In the genomic region with DNA sequence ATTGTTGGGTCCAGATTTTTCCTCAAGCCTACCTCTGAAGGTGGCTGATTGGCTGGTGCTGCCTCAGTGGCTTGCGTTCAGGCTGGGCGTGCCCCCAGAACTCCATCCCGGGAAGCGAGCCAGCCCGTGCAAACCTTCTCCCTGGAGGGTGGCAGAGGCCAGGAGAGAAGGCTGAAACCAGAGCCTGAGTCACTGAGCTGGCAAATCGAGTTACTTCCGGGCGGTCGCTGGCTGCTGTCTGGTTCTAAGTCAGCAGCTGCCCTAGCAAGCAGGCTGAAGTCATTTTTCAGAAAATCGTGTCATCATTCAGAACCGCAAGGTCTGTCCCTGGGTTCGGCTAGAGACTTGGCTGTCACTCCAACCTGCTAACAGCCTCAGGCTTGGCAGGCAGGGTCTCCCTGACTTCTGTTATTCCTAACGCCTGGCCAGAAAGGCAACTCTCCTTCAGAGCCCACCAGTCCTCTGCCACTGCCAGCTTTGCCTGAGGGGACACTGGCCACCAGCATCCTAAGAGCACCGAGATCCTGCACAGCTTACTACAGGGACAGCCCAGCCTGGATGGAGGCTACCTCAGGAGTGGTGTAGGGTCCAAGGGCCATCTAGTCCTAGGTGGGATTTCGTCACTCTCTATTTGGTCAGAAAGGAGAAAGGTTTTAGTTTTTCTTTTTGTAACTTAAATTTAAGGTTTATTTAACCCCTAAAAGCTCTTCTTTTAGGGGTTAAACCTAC, we compare ENCODE assay signal across 9 mouse cellular contexts. TPM values are rescaled to one million over a fixed set of nuclear protein-coding genes. Genes with fewer than 3 reads are reported as not detected.
A peak's percentile ranks its signal among the peaks of the same experiment; 100 is the strongest.
DNase-seq lines count a peak whose midpoint lies in the region; ATAC-seq and TF ChIP-seq lines count a peak whose summit lies in the region.
"Had no signal": no experiment of that assay in that cellular context is flagged by ENCODE, and none has a peak within 500 bp of the region (broad histone marks: within the 10 kb centered on the region; RNA-seq: fewer than 3 reads in every experiment).

No protein-coding gene starts in this region.

- intact Hi-C loops in gastrocnemius, adult 2 months (cut with DNase I) = no loop called here

- H3K27me3 ChIP-seq in hindbrain, embryonic 10.5 days (ENCODE audit: insufficient read depth, poor library complexity, severe bottlenecking) = peaks cover 11% of the 10 kb centered on the region; the same call in 1 of the 2 replicates
- H3K27me3 ChIP-seq in hindbrain, embryonic 11.5 days (ENCODE audit: control insufficient read depth, insufficient read depth, low read length) = no peaks in the 10 kb centered on the region
- H3K27me3 ChIP-seq: stomach, embryonic 15.5 days had no signal

- H3K9ac ChIP-seq in hindbrain, embryonic 11.5 days (ENCODE audit: low read depth, low read length) = no peak overlapping the region
- H3K9ac ChIP-seq: stomach, embryonic 15.5 days had no signal

- H3K36me3 ChIP-seq in hindbrain, embryonic 10.5 days = no peaks in the 10 kb centered on the region
- H3K36me3 ChIP-seq in hindbrain, embryonic 11.5 days (ENCODE audit: control insufficient read depth, insufficient read depth, low read length) = no peaks in the 10 kb centered on the region
- H3K36me3 ChIP-seq: stomach, embryonic 15.5 days had no signal

- no peaks in the 10 kb centered on the region for H3K9me3 ChIP-seq in hindbrain, embryonic 10.5 days
- H3K9me3 ChIP-seq in hindbrain, embryonic 11.5 days (ENCODE audit: control insufficient read depth, low read length) = no peaks in the 10 kb centered on the region
- H3K9me3 ChIP-seq: stomach, embryonic 15.5 days had no signal

- H3K4me3 ChIP-seq in hindbrain, embryonic 10.5 days = no peak overlapping the region
- no peak overlapping the region for H3K4me3 ChIP-seq in hindbrain, embryonic 11.5 days (ENCODE audit: low read depth, low read length)
- no peak overlapping the region for H3K4me3 ChIP-seq in gastrocnemius, adult 2 months
- H3K4me3 ChIP-seq: stomach, embryonic 15.5 days had no signal

- H3K27ac ChIP-seq in hindbrain, embryonic 10.5 days = peak overlapping the region; percentile 29; the same call in 1 of the 2 replicates
- no peak overlapping the region for H3K27ac ChIP-seq in hindbrain, embryonic 11.5 days (ENCODE audit: low read depth, low read length)
- peak overlapping the region; percentile 79 for H3K27ac ChIP-seq in gastrocnemius, adult 2 months
- H3K27ac ChIP-seq: stomach, embryonic 15.5 days had no signal

- H3K4me1 ChIP-seq in hindbrain, embryonic 10.5 days (replicated peaks) = peaks cover 17% of the 10 kb centered on the region
- 0 out of 2 replicates have a peak, but pooled peaks cover 2% of the 10 kb centered on the region for H3K4me1 ChIP-seq in hindbrain, embryonic 11.5 days (replicated peaks; ENCODE audit: control insufficient read depth, insufficient read depth, low read length)

- 67% methylated on average over 15 of the region's 15 CpGs for WGBS in hindbrain, embryonic 10.5 days
- WGBS in hindbrain, embryonic 11.5 days = 58% methylated on average over 15 of the region's 15 CpGs

- no peak for ATAC-seq in hindbrain, embryonic 11.5 days (ENCODE audit: low FRiP score)
- ATAC-seq in erythroblast, adult 5-6 weeks (replicated peaks; ENCODE audit: low FRiP score, poor library complexity, severe bottlenecking) = no peak

- no peak for TF ChIP-seq CTCF in gastrocnemius, adult 2 months (IDR thresholded peaks at IDR 0.05)

- DNase-seq in hindbrain, embryonic 10.5 days (ENCODE audit: low spot score) = no peak
- no peak for DNase-seq in hindbrain, embryonic 11.5 days (ENCODE audit: low spot score)
- peak; percentile 90 to 94 for DNase-seq in adrenal gland, postnatal 36 days
- DNase-seq in gastrocnemius, adult 2 months = peak; percentile 95
- DNase-seq in kidney, adult 8-10 months = peak; percentile 80 to 81
- peak; percentile 65 for DNase-seq in ovary, postnatal 36 days (ENCODE audit: low spot score)
- DNase-seq in layer of hippocampus, postnatal 25 days (ENCODE audit: extremely low spot score in 1 of 2, low spot score in 1 of 2) = no peak

- no peak overlapping the region for H3K4me2 ChIP-seq in hindbrain, embryonic 11.5 days (replicated peaks; ENCODE audit: low read depth, low read length)
- H3K4me2 ChIP-seq: stomach, embryonic 15.5 days had no signal

RNA-seq across cellular contexts. Expression of gene Tmem51, which starts 11.6 kb away (rescaled TPM):
- polyA plus RNA-seq in hindbrain, embryonic 10.5 days (2016; fragmentation: Nextera tagmentation; extraction: Ambion mirVana) = 9.2 and 12.1 TPM in 2 replicates
- 7.3 and 8.1 TPM in 2 replicates for polyA plus RNA-seq in hindbrain, embryonic 11.5 days (2014; fragmentation: Nextera tagmentation; extraction: Ambion mirVana)
- 1 to 10 TPM; 4.9 to 5.0 TPM for total RNA-seq in adrenal gland, postnatal 36 days (2021)
- total RNA-seq in gastrocnemius, adult 2 months (2021) = under 1 TPM; 0.66 to 0.75 TPM
- 1 to 10 TPM; 6.4 to 6.9 TPM for total RNA-seq in layer of hippocampus, postnatal 25 days (2021)
- 4.6 and 8.1 TPM in 2 replicates for total RNA-seq in erythroblast, adult 5-6 weeks (2015; ENCODE audit: low replicate concordance)
- total RNA-seq in erythroblast, adult 5-6 weeks (2017; ENCODE audit: low replicate concordance) = 1.4 and 2.9 TPM in 2 replicates

Comparison
In these comparisons a context has a peak if more than half of its experiments do, and no peak if none do; other contexts are left out.
1. DNase-seq: peak in adrenal gland, postnatal 36 days (2 of 2), gastrocnemius, adult 2 months (single experiment), kidney, adult 8-10 months (2 of 2) and ovary, postnatal 36 days (single experiment); none in hindbrain, embryonic 10.5 days (single experiment), hindbrain, embryonic 11.5 days (single experiment) and layer of hippocampus, postnatal 25 days (0 of 2).